Mouse (Mus musculus) hindbrain, postnatal 0 days (tissue): ENCODE results near the gene Uevld. TPM values are rescaled to one million over a fixed set of nuclear protein-coding genes. Genes with fewer than 3 reads are reported as not detected.
"Not testable (repeated sequence)": the region's sequence is repeated elsewhere in the genome, so short reads cannot be mapped to it uniquely, and the experiment has no call there.

ENCODE experiments used
- ATAC-seq: fragments of 200-750 bp; cut with Nextera tagmentation; 2 replicates; pipeline ENCODE4 v1.8.0; 2017; ENCODE audit warnings: mild to moderate bottlenecking, moderate TSS enrichment, moderate library complexity
- DNase-seq: peaks from one replicate; pipeline ENCODE4 v3.0.0-alpha.2; 2015; ENCODE audit warnings: low spot score
- H3K27ac ChIP-seq: fragments of 300-500 bp; sonication (generic); 2 replicates; pipeline ENCODE4 v1.5.1; 2014; ENCODE audit warnings: mild to moderate bottlenecking
- H3K27me3 ChIP-seq: fragments of 300-500 bp; sonication (generic); 2 replicates; pipeline ENCODE4 v1.6.1; 2014; ENCODE audit warnings: low read length, mixed read lengths; ENCODE audit not compliant: insufficient read depth
- H3K36me3 ChIP-seq: fragments of 300-500 bp; sonication (generic); 2 replicates; pipeline ENCODE4 v1.6.1; 2014; ENCODE audit warnings: low read length, mixed read lengths; ENCODE audit not compliant: insufficient read depth
- H3K4me1 ChIP-seq: fragments of 300-500 bp; sonication (generic); 2 replicates; pipeline ENCODE4 v1.6.1; 2014; ENCODE audit warnings: antibody characterized with exemption, low read length, mixed read lengths; ENCODE audit not compliant: insufficient read depth
- H3K4me2 ChIP-seq: fragments of 300-500 bp; sonication (generic); 2 replicates; pipeline ENCODE4 v1.6.1; 2014; ENCODE audit warnings: low read depth, mild to moderate bottlenecking, low read length, moderate library complexity, mixed read lengths
- H3K4me3 ChIP-seq: fragments of 300-500 bp; sonication (generic); 2 replicates; pipeline ENCODE4 v1.5.1; 2014; ENCODE audit warnings: low read length
- H3K9ac ChIP-seq: fragments of 300-500 bp; sonication (generic); replicated peaks from 2 replicates; pipeline ENCODE4 v1.6.1; 2014; ENCODE audit warnings: mild to moderate bottlenecking, low read length, moderate library complexity, mixed read lengths
- H3K9me3 ChIP-seq: fragments of 300-500 bp; sonication (generic); 2 replicates; pipeline ENCODE4 v1.6.1; 2016; ENCODE audit warnings: low read length, mixed read lengths
- CTCF ChIP-seq: IDR thresholded peaks from 2 replicates; pipeline ENCODE4 v1.5.1; 2016; ENCODE audit warnings: antibody characterized with exemption, control low read depth, low read depth
- WGBS: fragments of 180-500 bp; shearing (Covaris S2); extraction: QIAGEN DNeasy Blood & Tissue Kit; methylation state at CpG from one replicate; pipeline ENCODE4 v1.1.7; 2014; 5-methylcytosine and 5-hydroxymethylcytosine counted together
- polyA plus RNA-seq: library from polyadenylated mRNA; unstranded; fragments of >200 nt; fragmentation: Nextera tagmentation; extraction: Ambion mirVana; gene quantifications from 2 replicates; pipeline ENCODE4 v1.2.1, GENCODE M21; 2015
- total RNA-seq: library from RNA; depleted of rRNA; stranded (reverse); fragments of >200 nt; gene quantifications from 2 replicates; pipeline ENCODE4 v1.2.3, GENCODE M21; 2014

The Uevld gene
- total and polyA plus RNA-seq, 2 experiments from 2014 or later, result 5.0 to 8.4 TPM

GRCm38 (mm10) chr7:46918678-46919371 is 39.5 kb downstream of the Uevld start:
- Histone ChIP-seq H3K9me3 (no peaks in the 10 kb centered on the region), H3K4me2 (peak overlapping the region; percentile 77), H3K4me3 (peak overlapping the region; percentile 81), H3K27ac (peak overlapping the region; percentile 95), H3K36me3 (no peaks in the 10 kb centered on the region; the same call in 1 of the 2 replicates), H3K4me1 (no peaks in the 10 kb centered on the region), H3K27me3 (no peaks in the 10 kb centered on the region), H3K9ac (peak overlapping the region; percentile 89)
- 20% methylated on average over 13 of the region's 13 CpGs for WGBS
- TF ChIP-seq CTCF, result no peak
- ATAC-seq, result no peak
- DNase-seq, result peak; percentile 18

- H3K27me3 ChIP-seq, result no peaks in the 10 kb centered on the region
- WGBS, result 93% methylated on average over 3 of the region's 3 CpGs
- peaks cover 14% of the 10 kb centered on the region; the same call in 1 of the 2 replicates for H3K36me3 ChIP-seq
- no peak overlapping the region for H3K4me2 ChIP-seq
- ATAC-seq (no peak), DNase-seq (no peak)
- no peak overlapping the region for H3K9ac ChIP-seq
- H3K27ac ChIP-seq, result no peak overlapping the region
- no peak for TF ChIP-seq CTCF
- H3K4me1 ChIP-seq, result no peaks in the 10 kb centered on the region
- no peak overlapping the region for H3K4me3 ChIP-seq
- no peaks in the 10 kb centered on the region for H3K9me3 ChIP-seq
Measured at GRCm38 (mm10) chr7:46916376-46916775, 42.0 kb downstream of the Uevld start.

GRCm38 (mm10) chr7:46911250-46911649 is 47.1 kb downstream of the Uevld start:
- no peak overlapping the region for H3K9ac ChIP-seq
- no peaks in the 10 kb centered on the region for H3K27me3 ChIP-seq
- H3K36me3 ChIP-seq, result peaks cover 53% of the 10 kb centered on the region
- DNase-seq (no peak), ATAC-seq (no peak)
- no peak overlapping the region for H3K4me2 ChIP-seq
- no peak overlapping the region for H3K4me3 ChIP-seq
- no peaks in the 10 kb centered on the region for H3K9me3 ChIP-seq
- 97% methylated on average over 3 of the region's 3 CpGs for WGBS
- H3K27ac ChIP-seq, result no peak overlapping the region
- H3K4me1 ChIP-seq, result no peaks in the 10 kb centered on the region
- TF ChIP-seq CTCF, result no peak

- ATAC-seq (no peak), DNase-seq (no peak)
- Histone ChIP-seq H3K9ac (no peak overlapping the region), H3K9me3 (no peaks in the 10 kb centered on the region), H3K27me3 (no peaks in the 10 kb centered on the region), H3K27ac (no peak overlapping the region), H3K4me1 (no peaks in the 10 kb centered on the region), H3K4me2 (no peak overlapping the region), H3K36me3 (peaks cover 28% of the 10 kb centered on the region), H3K4me3 (no peak overlapping the region)
- TF ChIP-seq CTCF, result no peak
- WGBS, result 93% methylated on average over 3 of the region's 3 CpGs
Measured at GRCm38 (mm10) chr7:46899343-46899742, 59.0 kb downstream of the Uevld start.

GRCm38 (mm10) chr7:46895511-46895910 is 62.8 kb downstream of the Uevld start:
- TF ChIP-seq CTCF, result no peak
- no peak overlapping the region for H3K9ac ChIP-seq
- no peak overlapping the region for H3K4me2 ChIP-seq
- H3K9me3 ChIP-seq, result no peaks in the 10 kb centered on the region
- no peak for DNase-seq
- H3K4me1 ChIP-seq, result no peaks in the 10 kb centered on the region
- no peak overlapping the region for H3K27ac ChIP-seq
- H3K4me3 ChIP-seq, result no peak overlapping the region
- WGBS, result 88% methylated on average over 3 of the region's 3 CpGs
- H3K27me3 ChIP-seq, result no peaks in the 10 kb centered on the region
- ATAC-seq, result no peak
- peaks cover 55% of the 10 kb centered on the region for H3K36me3 ChIP-seq

- Histone ChIP-seq H3K27me3 (no peaks in the 10 kb centered on the region), H3K4me2 (no peak overlapping the region), H3K9me3 (no peaks in the 10 kb centered on the region), H3K4me3 (no peak overlapping the region), H3K27ac (no peak overlapping the region), H3K9ac (no peak overlapping the region), H3K4me1 (no peaks in the 10 kb centered on the region), H3K36me3 (peaks cover 10% of the 10 kb centered on the region)
- no peak for TF ChIP-seq CTCF
- no peak for DNase-seq
- ATAC-seq, result no peak
- 85% methylated on average over 3 of the region's 3 CpGs for whole genome bisulfite sequencing
Measured at GRCm38 (mm10) chr7:46883304-46883703, 75.0 kb downstream of the Uevld start.

- H3K4me2 ChIP-seq, result not testable (repeated sequence)
- 90% methylated on average over 6 of the region's 8 CpGs for WGBS
Measured at GRCm38 (mm10) chr7:46881941-46882340, 76.4 kb downstream of the Uevld start.

More at GRCm38 (mm10) chr7:46881941-46882340, 76.4 kb downstream of the Uevld start:
- not testable (repeated sequence) for H3K36me3 ChIP-seq, H3K9ac ChIP-seq, H3K9me3 ChIP-seq, DNase-seq, H3K27ac ChIP-seq, H3K4me3 ChIP-seq, ATAC-seq, H3K27me3 ChIP-seq, H3K4me1 ChIP-seq
